Mouse (Mus musculus) limb, embryonic 13.5 days (tissue): ENCODE results near the gene Kank3. TPM values are rescaled to one million over a fixed set of nuclear protein-coding genes. Genes with fewer than 3 reads are reported as not detected.
"Not testable (repeated sequence)": the region's sequence is repeated elsewhere in the genome, so short reads cannot be mapped to it uniquely, and the experiment has no call there.

Experiments used
- ATAC-seq: fragments of 200-750 bp; cut with Nextera tagmentation; 2 replicates; pipeline ENCODE4 v1.8.0; 2017; ENCODE audit warnings: low read depth, moderate number of reproducible peaks, moderate TSS enrichment; ENCODE audit not compliant: low FRiP score
- H3K27ac ChIP-seq: fragments of 300-500 bp; sonication (generic); 2 replicates; pipeline ENCODE4 v1.5.1; 2015; ENCODE audit warnings: inconsistent platforms, mild to moderate bottlenecking, moderate library complexity
- H3K27me3 ChIP-seq: fragments of 300-500 bp; sonication (generic); 2 replicates; pipeline ENCODE4 v1.6.1; 2015; ENCODE audit warnings: mild to moderate bottlenecking, inconsistent platforms
- H3K36me3 ChIP-seq: fragments of 300-500 bp; sonication (generic); 2 replicates; pipeline ENCODE4 v1.6.1; 2015; ENCODE audit warnings: inconsistent platforms, mild to moderate bottlenecking, moderate library complexity
- H3K4me1 ChIP-seq: fragments of 300-500 bp; sonication (generic); 2 replicates; pipeline ENCODE4 v1.6.1; 2015; ENCODE audit warnings: inconsistent platforms
- H3K4me2 ChIP-seq: fragments of 300-500 bp; sonication (generic); replicated peaks from 2 replicates; pipeline ENCODE4 v1.6.1; 2015; ENCODE audit warnings: inconsistent platforms, mild to moderate bottlenecking, moderate library complexity
- H3K4me3 ChIP-seq: fragments of 300-500 bp; sonication (generic); 2 replicates; pipeline ENCODE4 v1.5.1; 2015; ENCODE audit warnings: moderate library complexity, mild to moderate bottlenecking, inconsistent platforms
- H3K9ac ChIP-seq: fragments of 300-500 bp; sonication (generic); 2 replicates; pipeline ENCODE4 v1.6.1; 2015; ENCODE audit warnings: mild to moderate bottlenecking, inconsistent platforms
- H3K9me3 ChIP-seq: fragments of 300-500 bp; sonication (generic); 2 replicates; pipeline ENCODE4 v1.6.1; 2016; ENCODE audit warnings: inconsistent platforms
- WGBS: fragments of 180-500 bp; shearing (Covaris S2); methylation state at CpG from one replicate; pipeline ENCODE4 v1.1.7; 2015; 5-methylcytosine and 5-hydroxymethylcytosine counted together
- polyA plus RNA-seq: library from polyadenylated mRNA; unstranded; fragments of >200 nt; fragmentation: Nextera tagmentation; extraction: Ambion mirVana; gene quantifications from 2 replicates; pipeline ENCODE4 v1.2.1, GENCODE M21; 2015

The Kank3 gene
- polyA plus RNA-seq, 1 experiment from 2014 or later, result 29.1 TPM

- no peak for ATAC-seq
- Histone ChIP-seq H3K27ac (no peak overlapping the region), H3K9me3 (no peaks in the 10 kb centered on the region), H3K4me3 (no peak overlapping the region), H3K4me1 (peaks cover 13% of the 10 kb centered on the region), H3K4me2 (no peak overlapping the region), H3K27me3 (peaks cover 12% of the 10 kb centered on the region), H3K36me3 (no peaks in the 10 kb centered on the region), H3K9ac (no peak overlapping the region)
- 48% methylated on average over 3 of the region's 3 CpGs for WGBS
Measured at GRCm38 (mm10) chr17:33812475-33812874, 2.2 kb downstream of the Kank3 start.

GRCm38 (mm10) chr17:33812990-33813389, 2.7 kb downstream of the Kank3 start:
- H3K4me1 ChIP-seq, result peaks cover 16% of the 10 kb centered on the region
- no peak overlapping the region for H3K4me3 ChIP-seq
- no peak overlapping the region for H3K27ac ChIP-seq
- H3K9ac ChIP-seq, result no peak overlapping the region
- no peak for ATAC-seq
- 62% methylated on average over 4 of the region's 4 CpGs for WGBS
- H3K4me2 ChIP-seq, result no peak overlapping the region
- H3K27me3 ChIP-seq, result peaks cover 12% of the 10 kb centered on the region
- H3K9me3 ChIP-seq, result no peaks in the 10 kb centered on the region
- H3K36me3 ChIP-seq, result no peaks in the 10 kb centered on the region

- H3K4me2 ChIP-seq, result no peak overlapping the region
- no peak overlapping the region for H3K9ac ChIP-seq
- H3K36me3 ChIP-seq, result peaks cover 22% of the 10 kb centered on the region
- no peak overlapping the region for H3K4me3 ChIP-seq
- peaks cover 25% of the 10 kb centered on the region for H3K4me1 ChIP-seq
- H3K9me3 ChIP-seq, result no peaks in the 10 kb centered on the region
- peaks cover 12% of the 10 kb centered on the region for H3K27me3 ChIP-seq
- ATAC-seq, result no peak
- H3K27ac ChIP-seq, result no peak overlapping the region
- 94% methylated on average over 5 of the region's 6 CpGs for WGBS
Measured at GRCm38 (mm10) chr17:33815399-33815798, 5.1 kb downstream of the Kank3 start.

GRCm38 (mm10) chr17:33816612-33817011, 6.3 kb downstream of the Kank3 start:
- WGBS, result 57% methylated on average over 5 of the region's 5 CpGs
- peak overlapping the region; percentile 62 for H3K4me3 ChIP-seq
- ATAC-seq, result no peak

GRCm38 (mm10) chr17:33817184-33817968, 7.1 kb downstream of the Kank3 start:
- under 1% methylated on average over 89 of the region's 89 CpGs for WGBS
- Histone ChIP-seq H3K27me3 (no peaks in the 10 kb centered on the region; the same call in 1 of the 2 replicates), H3K36me3 (peaks cover 42% of the 10 kb centered on the region), H3K9me3 (no peaks in the 10 kb centered on the region), H3K27ac (peak overlapping the region; percentile 86), H3K4me1 (peaks cover 26% of the 10 kb centered on the region), H3K4me3 (peak overlapping the region; percentile 62), H3K4me2 (peak overlapping the region; percentile 86), H3K9ac (peak overlapping the region; percentile 81)
- peak; percentile 97 for ATAC-seq

More at GRCm38 (mm10) chr17:33816612-33817011, 6.3 kb downstream of the Kank3 start:
- peak overlapping the region; percentile 86 for H3K4me2 ChIP-seq
- H3K9me3 ChIP-seq, result no peaks in the 10 kb centered on the region
- H3K27me3 ChIP-seq, result peaks cover 2% of the 10 kb centered on the region
- H3K4me1 ChIP-seq, result peaks cover 18% of the 10 kb centered on the region
- no peak overlapping the region for H3K27ac ChIP-seq
- H3K9ac ChIP-seq, result no peak overlapping the region
- peaks cover 34% of the 10 kb centered on the region for H3K36me3 ChIP-seq

GRCm38 (mm10) chr17:33817969-33818643, 7.8 kb downstream of the Kank3 start:
- no peak; the same call in 1 of the 2 replicates for ATAC-seq
- Histone ChIP-seq H3K4me2 (peak overlapping the region; percentile 86), H3K36me3 (peaks cover 49% of the 10 kb centered on the region), H3K27ac (peak overlapping the region; percentile 72), H3K4me1 (peaks cover 33% of the 10 kb centered on the region), H3K9me3 (no peaks in the 10 kb centered on the region), H3K27me3 (no peaks in the 10 kb centered on the region), H3K4me3 (peak overlapping the region; percentile 62), H3K9ac (peak overlapping the region; percentile 81)
- 18% methylated on average over 33 of the region's 33 CpGs for WGBS

- no peak for ATAC-seq
- Histone ChIP-seq H3K27ac (no peak overlapping the region), H3K9me3 (no peaks in the 10 kb centered on the region), H3K4me1 (peaks cover 47% of the 10 kb centered on the region), H3K9ac (peak overlapping the region; percentile 87; the same call in 1 of the 2 replicates), H3K36me3 (peaks cover 59% of the 10 kb centered on the region), H3K4me2 (peak overlapping the region; percentile 96), H3K4me3 (peak overlapping the region; percentile 82), H3K27me3 (no peaks in the 10 kb centered on the region)
- 88% methylated on average over 1 of the region's 1 CpGs for WGBS
Measured at GRCm38 (mm10) chr17:33822436-33822959, 12.2 kb downstream of the Kank3 start.

- ATAC-seq, H3K27me3 ChIP-seq, H3K27ac ChIP-seq, H3K9me3 ChIP-seq: not testable (repeated sequence)
- peak overlapping the region; percentile 82 for H3K4me3 ChIP-seq
- peak overlapping the region; percentile 87 for H3K9ac ChIP-seq
- peaks cover 44% of the 10 kb centered on the region for H3K4me1 ChIP-seq
- 81% methylated on average over 8 of the region's 8 CpGs for WGBS
- H3K36me3 ChIP-seq, result peaks cover 62% of the 10 kb centered on the region
- peak overlapping the region; percentile 96 for H3K4me2 ChIP-seq
Measured at GRCm38 (mm10) chr17:33823171-33823570, 12.9 kb downstream of the Kank3 start.

GRCm38 (mm10) chr17:33824084-33824996, 14.0 kb downstream of the Kank3 start, which contains the start of the genes Rps28 and Ndufa7:
Gene Rps28 (minus strand): TSS chr17:33824562.
Gene Ndufa7 (plus strand): TSS chr17:33824572.
- Histone ChIP-seq H3K36me3 (peaks cover 57% of the 10 kb centered on the region), H3K4me1 (peaks cover 41% of the 10 kb centered on the region), H3K9ac (peak within 1 kb of the TSS; percentile 87), H3K4me3 (peak within 1 kb of the TSS; percentile 82), H3K4me2 (peak within 1 kb of the TSS; percentile 96), H3K27me3 (no peaks in the 10 kb centered on the region), H3K27ac (peak within 1 kb of the TSS; percentile 92), H3K9me3 (no peaks in the 10 kb centered on the region)
- under 1% methylated on average over 51 of the region's 51 CpGs for WGBS
- peak; percentile 95 for ATAC-seq

GRCm38 (mm10) chr17:33824997-33825330, 14.6 kb downstream of the Kank3 start:
- Histone ChIP-seq H3K4me3 (peak overlapping the region; percentile 82), H3K36me3 (peaks cover 57% of the 10 kb centered on the region), H3K4me2 (peak overlapping the region; percentile 85), H3K9ac (peak overlapping the region; percentile 87), H3K4me1 (peaks cover 41% of the 10 kb centered on the region), H3K27ac (peak overlapping the region; percentile 92; the same call in 1 of the 2 replicates)
- not testable (repeated sequence) for H3K9me3 ChIP-seq, H3K27me3 ChIP-seq, ATAC-seq
- WGBS, result 3% methylated on average over 6 of the region's 6 CpGs

GRCm38 (mm10) chr17:33825462-33825861, 15.1 kb downstream of the Kank3 start:
- H3K4me1 ChIP-seq, result peaks cover 41% of the 10 kb centered on the region
- H3K9ac ChIP-seq, result peak overlapping the region; percentile 87
- 87% methylated on average over 8 of the region's 8 CpGs for WGBS
- no peak for ATAC-seq
- H3K36me3 ChIP-seq, result peaks cover 57% of the 10 kb centered on the region
- no peaks in the 10 kb centered on the region for H3K9me3 ChIP-seq
- no peak overlapping the region for H3K27ac ChIP-seq
- peak overlapping the region; percentile 82 for H3K4me3 ChIP-seq
- peak overlapping the region; percentile 85 for H3K4me2 ChIP-seq
- no peaks in the 10 kb centered on the region for H3K27me3 ChIP-seq
